Mouse (Mus musculus): ENCODE data around the gene Ptpru.

DNA sequence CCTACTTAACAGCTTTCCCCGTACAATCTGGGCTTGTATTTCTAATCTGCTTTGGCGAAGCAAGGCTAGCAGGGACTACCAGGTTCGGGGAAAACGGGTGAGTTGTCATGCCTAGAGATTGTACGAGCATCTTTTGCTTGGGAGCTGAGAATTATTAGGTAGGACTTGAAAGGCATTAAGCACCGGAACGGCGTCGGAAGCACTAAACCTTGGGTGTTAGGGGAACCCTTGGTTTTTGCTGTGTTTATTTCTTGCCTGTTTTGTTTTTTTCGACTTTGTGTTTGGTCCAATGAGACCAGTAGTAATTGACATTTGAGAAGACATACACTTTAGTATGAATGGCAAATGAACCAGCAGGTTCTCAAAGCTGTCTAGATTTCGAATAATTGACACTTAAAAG is 36.5 kb upstream of the Ptpru start:
- TF ChIP-seq CTCF (IDR thresholded peaks at IDR 0.05; ENCODE audit: extremely low read depth, insufficient read depth, insufficient read length, insufficient replicate concordance) (no peak), POLR2A (IDR thresholded peaks at IDR 0.05; ENCODE audit: low read depth, low read length) (no peak)
